Mouse (Mus musculus) cerebellum, postnatal 14 days (tissue): Measurements from ENCODE around the gene Cyp1a2.

Experiments used
- DNase-seq, 2 experiments: peaks; one replicate each; pipeline ENCODE4 v3.0.0; 2021; ENCODE audit warnings: mixed read lengths in 2 of 2

The Cyp1a2 gene

GRCm38 (mm10) chr9:57671037-57671436 is 12.5 kb downstream of the Cyp1a2 start:
- no peak for DNase-seq

GRCm38 (mm10) chr9:57669566-57669965 is 13.9 kb downstream of the Cyp1a2 start:
- DNase-seq = no peak

- DNase-seq = no peak
Observed at GRCm38 (mm10) chr9:57668277-57668676, 15.2 kb downstream of the Cyp1a2 start.

GRCm38 (mm10) chr9:57667817-57668216 is 15.7 kb downstream of the Cyp1a2 start:
- DNase-seq = no peak

GRCm38 (mm10) chr9:57667136-57667535 is 16.4 kb downstream of the Cyp1a2 start:
- no peak for DNase-seq

DNA sequence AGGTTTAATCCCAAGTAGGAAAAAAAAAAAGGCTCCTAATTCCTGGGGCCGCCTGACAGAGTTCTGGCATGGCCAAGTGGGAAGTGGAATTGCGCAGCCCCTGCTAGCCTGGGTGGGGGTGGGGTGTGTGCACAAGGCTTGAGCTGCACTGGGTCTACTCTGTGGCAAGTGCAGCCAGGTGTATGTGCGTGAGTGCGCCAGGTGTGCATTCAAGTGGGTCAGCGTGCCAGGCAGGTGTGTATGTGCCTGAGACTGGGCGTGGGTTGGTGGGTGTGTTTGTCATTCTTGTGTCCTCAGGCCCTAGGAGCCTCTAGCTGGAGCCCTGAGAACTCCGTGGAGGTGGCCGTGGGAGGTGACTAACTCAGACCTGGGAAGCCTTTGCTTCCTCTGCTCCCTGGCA is 17.0 kb downstream of the Cyp1a2 start:
- DNase-seq = no peak

DNA sequence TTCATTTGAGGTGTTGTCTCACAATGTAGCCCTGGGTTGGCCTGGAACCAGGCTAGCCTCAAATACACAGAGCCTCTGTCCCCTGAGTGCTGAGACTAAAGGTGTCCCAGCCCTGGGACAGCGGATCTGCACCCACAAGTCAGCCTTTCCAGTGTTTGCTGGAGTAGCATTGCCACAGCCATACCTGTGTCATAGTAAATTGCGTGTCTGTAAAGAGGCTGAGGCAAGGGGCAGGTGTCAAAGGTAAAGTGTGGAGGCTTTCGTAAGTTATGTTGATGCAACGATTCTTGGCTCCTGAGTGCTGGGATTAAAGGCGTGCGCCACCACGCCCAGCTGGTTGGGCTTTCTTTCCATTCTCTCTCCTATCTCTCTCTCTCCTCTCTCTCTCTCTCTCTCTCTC is 18.9 kb downstream of the Cyp1a2 start:
- no peak for DNase-seq

GRCm38 (mm10) chr9:57661552-57661951 is 22.0 kb downstream of the Cyp1a2 start:
- peak in 1 of 2 experiments; percentile 2 for DNase-seq

DNA sequence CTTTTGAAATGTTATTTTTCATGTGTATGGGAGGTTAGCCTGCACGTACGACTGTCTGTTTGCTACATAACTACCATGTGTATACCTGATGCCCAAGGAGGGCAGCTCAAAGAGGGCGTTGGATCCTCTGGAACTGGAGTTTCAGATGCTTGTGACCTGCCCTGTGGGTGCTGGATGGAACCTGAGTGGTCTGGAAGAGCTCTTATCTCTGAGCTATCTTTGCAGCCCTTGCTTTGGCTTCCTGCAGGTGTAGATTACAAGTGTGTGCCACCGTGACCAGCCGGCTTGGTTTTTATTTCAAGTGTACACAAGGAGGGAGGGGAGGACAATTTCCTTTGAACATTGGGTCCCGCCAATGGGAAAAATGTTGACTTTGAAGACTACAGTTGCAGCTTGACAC is 23.0 kb downstream of the Cyp1a2 start:
- no peak for DNase-seq

GRCm38 (mm10) chr9:57659774-57660173 is 23.7 kb downstream of the Cyp1a2 start:
- DNase-seq = peak; percentile 85 to 87

DNA sequence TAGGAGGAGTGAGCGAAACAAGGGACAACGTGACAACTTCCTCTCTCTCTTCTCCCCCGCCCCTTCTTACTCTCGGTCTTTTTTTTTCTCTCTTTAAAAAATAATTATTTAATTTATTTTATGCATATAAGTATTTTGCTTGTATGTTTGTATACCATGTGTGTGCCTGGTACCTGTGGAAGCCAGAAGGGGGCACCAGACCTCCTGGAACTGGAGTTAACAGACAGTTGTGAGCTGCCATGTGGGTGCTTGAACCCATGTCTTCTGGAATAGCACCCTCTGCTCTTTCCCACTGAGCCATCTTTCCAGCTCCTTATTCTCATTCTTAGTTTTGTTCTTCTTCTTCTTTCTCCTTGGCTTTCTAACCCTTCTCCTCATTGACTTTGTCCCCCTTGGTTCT is 24.5 kb downstream of the Cyp1a2 start:
- DNase-seq = no peak

- DNase-seq = peak; percentile 15 to 54
Observed at GRCm38 (mm10) chr9:57657843-57658242, 25.7 kb downstream of the Cyp1a2 start.

DNA sequence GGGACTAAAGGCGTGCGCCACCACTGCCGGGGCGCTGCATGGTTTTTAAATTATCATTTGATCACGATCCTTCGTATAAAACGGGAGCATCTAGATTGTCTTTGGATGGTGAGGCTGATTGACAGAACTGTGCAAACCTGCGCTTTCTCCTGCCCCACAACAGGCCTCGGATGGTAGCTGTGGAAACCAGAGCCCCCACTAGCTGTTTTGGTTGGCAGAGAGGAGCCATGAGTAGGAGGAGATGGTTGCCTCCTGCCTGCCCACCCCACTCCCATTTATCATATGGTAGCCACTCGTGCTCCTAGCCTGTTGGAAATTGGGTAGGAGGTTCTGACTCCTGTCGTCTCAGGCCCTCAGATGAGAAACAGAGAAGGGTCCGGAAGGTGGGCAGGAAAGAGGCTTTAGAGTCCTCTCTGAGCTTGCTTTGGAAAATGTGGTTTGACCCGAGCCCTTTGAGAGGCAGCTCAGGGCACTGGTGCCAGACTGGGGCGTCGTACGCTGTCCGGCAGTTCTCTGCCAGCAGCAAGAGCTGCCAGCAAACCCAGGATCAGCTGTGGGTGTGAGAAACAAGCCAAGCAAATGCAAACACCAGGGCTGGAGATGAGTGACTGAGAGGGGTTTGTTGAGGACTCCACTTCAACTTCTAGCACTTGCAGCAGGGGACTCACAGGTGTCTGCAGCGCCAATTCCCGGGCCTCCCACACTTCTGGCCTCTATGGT is 26.7 kb downstream of the Cyp1a2 start:
- no peak for DNase-seq

- DNase-seq = peak; percentile 97 to 99
Observed at GRCm38 (mm10) chr9:57655749-57656148, 27.8 kb downstream of the Cyp1a2 start.

GRCm38 (mm10) chr9:57654966-57655365 is 28.5 kb downstream of the Cyp1a2 start:
- DNase-seq = no peak

DNA sequence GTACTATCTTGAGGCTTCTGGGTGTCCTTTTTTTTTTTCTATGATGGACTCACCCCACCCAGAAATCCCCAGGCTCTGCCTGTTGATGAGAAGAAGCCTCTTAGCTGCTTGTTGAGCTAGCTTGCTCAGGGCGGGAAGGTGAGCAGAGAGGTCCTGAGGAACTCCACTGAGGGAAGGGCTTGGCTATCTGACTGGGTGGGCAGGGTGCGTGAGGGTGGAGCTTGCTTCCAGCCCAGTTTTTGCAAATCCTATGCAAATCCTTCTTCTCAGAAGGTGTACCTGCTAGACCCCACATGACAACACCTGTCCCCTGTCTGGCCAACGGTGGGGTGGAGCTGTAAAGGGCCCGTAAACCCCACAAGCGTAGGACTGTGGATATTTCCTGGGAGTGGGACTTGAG is 30.2 kb downstream of the Cyp1a2 start, which contains the start of gene Csk:
Gene Csk, minus strand, starts transcription at position 349 of the 400 bp plus-strand sequence.
- DNase-seq = no peak

DNA sequence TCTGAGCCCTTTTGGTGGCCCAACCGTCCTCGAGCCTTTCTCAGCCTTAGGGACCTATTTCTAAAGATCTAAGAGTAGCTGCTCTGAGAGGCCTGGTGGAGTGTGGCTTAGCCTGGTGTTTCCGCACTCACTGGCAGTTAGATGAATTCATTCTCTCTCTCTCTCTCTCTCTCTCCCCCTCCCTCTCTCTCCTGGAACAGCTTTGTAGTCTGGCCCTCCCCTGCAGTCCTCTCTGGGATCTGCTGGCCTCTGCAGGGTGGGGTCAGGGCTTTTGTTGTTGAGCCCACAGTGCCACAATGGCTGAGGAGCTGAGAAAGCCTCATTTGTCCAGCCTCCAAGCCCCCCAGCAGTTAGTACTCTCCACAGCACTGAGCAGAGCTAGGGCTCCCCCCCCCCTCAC is 30.6 kb downstream of the Cyp1a2 start:
- DNase-seq = no peak

DNA sequence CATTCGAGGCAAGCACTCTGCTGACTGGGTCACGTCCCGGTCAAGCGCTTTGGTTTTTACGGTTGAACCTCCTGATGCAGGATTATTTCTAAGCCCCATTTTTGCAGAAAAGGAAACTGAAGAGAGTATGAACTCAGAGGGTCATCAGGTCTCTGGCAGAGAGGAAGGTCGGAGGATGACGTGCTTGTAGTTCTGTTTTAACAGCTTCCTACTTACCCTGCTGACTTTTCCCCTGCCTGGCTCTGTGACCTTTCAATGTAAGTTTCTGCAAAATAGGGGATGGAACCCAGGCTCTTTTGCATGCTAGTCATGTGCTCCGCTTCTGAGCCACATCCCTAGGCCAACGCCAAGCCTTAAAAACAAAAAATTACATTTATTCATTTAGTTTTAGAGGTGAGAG is 31.2 kb downstream of the Cyp1a2 start:
- no peak for DNase-seq

DNA sequence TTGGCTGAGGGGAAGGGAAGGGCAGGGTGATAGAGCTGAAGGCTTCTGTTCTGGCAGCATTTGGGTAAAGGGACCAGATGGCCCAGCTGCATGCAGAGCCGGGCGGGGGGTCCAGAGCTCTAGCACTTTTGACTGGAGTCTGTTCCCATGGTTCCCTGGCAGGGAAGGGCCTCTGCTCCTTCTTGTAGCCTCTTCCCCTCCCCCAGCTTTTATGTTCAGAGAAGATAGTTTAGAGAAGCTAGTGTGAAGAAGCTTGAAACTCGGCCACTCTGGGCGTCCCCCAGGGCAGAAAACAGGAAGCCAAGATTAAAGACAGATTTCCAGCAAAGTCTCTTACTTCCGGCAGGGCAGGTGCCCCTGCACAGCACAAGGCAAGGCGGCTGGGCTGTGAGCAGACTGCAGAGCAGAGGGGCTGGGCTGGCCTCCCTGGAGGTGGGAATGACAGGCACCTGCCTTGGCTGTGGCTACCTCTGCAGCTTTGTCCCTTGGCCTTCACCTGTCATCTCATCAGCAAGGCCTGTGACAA is 32.7 kb downstream of the Cyp1a2 start:
- peak; percentile 75 to 85 for DNase-seq

DNA sequence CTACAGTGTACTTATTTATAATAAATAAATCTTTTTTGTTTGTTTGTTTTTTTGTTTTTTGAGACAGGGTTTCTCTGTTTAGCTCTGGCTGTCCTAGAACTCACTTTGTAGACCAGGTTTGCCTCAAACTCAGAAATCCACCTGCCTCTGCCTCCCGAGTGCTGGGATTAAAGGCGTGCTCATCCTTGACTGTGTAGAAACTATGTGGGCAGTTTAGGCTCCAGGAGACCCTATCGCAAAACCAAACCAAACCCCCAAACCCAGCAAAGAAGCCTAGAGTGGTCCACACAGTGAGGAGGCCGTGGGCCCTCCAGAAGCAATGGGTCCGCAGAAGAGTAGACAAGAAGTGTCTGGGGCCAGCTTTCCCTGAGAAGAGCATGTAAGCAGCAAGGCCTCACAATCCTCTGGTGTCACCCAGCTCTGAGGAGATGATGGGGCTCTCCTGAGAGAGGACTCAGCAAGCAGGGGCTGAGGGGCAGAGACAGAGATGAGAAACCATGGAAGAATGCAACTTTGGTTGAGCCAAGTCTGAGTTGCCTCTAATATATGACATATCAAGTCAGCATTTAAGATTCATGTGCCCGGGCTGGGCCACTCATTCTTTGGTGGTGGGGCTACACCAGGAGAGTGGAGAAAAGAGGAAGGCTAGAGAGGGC is 33.2 kb downstream of the Cyp1a2 start:
- no peak for DNase-seq

- DNase-seq = no peak
Observed at GRCm38 (mm10) chr9:57647286-57648108, 36.0 kb downstream of the Cyp1a2 start.

DNA sequence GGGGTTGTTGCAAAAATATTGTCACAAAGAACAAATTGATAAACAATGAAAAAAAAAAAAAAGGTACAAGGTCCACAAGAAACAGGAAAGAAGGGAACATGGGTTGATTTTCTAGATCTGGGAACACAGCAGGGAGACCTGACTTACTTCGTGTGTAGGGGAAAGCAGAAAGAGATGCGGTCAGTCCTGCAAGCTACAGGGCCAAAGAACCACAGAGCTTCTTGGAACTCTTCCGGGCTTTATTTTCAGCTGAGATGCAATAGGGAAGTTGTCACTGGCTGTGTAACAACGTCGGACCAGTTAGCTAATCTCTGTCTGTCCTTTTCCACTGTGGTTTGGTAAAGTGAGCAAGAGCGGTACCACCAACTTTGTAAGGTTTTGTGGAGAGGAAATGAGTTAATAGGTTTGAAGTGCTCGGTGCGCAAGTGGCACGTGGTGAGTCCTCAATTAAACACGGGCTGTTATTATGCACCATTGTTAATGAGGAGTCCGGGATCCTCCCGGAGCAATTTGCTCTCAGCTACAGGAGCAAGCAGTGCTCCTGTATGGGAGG is 36.9 kb downstream of the Cyp1a2 start:
- DNase-seq = no peak
